Comparison of ENCODE assay signal across 10 mouse cellular contexts in genomic region chr7:29050797-29051196, GRCm38 (mm10).
A peak's percentile ranks its signal among the peaks of the same experiment; 100 is the strongest.
DNase-seq lines count a peak whose midpoint lies in the region; ATAC-seq and TF ChIP-seq lines count a peak whose summit lies in the region.
"Had no signal": no experiment of that assay in that cellular context is flagged by ENCODE, and none has a peak within 500 bp of the region (broad histone marks: within the 10 kb centered on the region; RNA-seq: fewer than 3 reads in every experiment).

No protein-coding gene starts in this region.

- peak; percentile 30 for DNase-seq in cerebellum, adult 9-10 months
- DNase-seq in left cerebral cortex, adult 11 months (ENCODE audit: low spot score) = peak; percentile 40
- no peak for DNase-seq in left cerebral cortex, postnatal 36 days (ENCODE audit: low spot score in 2 of 2)
- peak; percentile 66 for DNase-seq in CH12.LX (ENCODE audit: extremely low read depth)
- DNase-seq in retina, postnatal 1 day = peak; percentile 74
- no peak for DNase-seq in adrenal gland, adult 18-20 months (ENCODE audit: low spot score in 2 of 2)
- DNase-seq: liver, embryonic 13.5 days had no signal

- H3K9ac ChIP-seq in CH12.LX (ENCODE audit: insufficient read depth, low read depth) = no peak overlapping the region
- H3K9ac ChIP-seq: liver, embryonic 13.5 days had no signal

- TF ChIP-seq POLR2A in CH12.LX (IDR thresholded peaks at IDR 0.05; ENCODE audit: low read depth, low read length) = no peak

- H3K4me2 ChIP-seq in CH12.LX (ENCODE audit: insufficient read depth, low read depth, poor library complexity, severe bottlenecking) = no peak overlapping the region
- H3K4me2 ChIP-seq: liver, embryonic 13.5 days had no signal

- H3K4me3 ChIP-seq in CH12.LX (replicated peaks in 1 of 3; ENCODE audit: low read depth in 2 of 3, low read length in 2 of 3, poor library complexity in 1 of 3) = no peak overlapping the region
- H3K4me3 ChIP-seq: liver, embryonic 13.5 days had no signal

- peaks cover 3 to 16% of the 10 kb centered on the region in 2 experiments; a peak in 3 of 4 replicates for H3K4me1 ChIP-seq in CH12.LX (ENCODE audit: control insufficient read depth in 1 of 2, insufficient read depth in 2 of 2)
- H3K4me1 ChIP-seq: liver, embryonic 13.5 days had no signal

- dilution Hi-C loops in CH12.LX (cut with MboI; ENCODE audit: extremely low pct_ligation_motif_present, extremely low pct_unique_long_range_greater_than_20kb, low sequenced_read_pairs) = no loop called here

- in situ Hi-C loops in CH12.LX (cut with MboI; ENCODE audit: low pct_ligation_motif_present, low pct_unique_long_range_greater_than_20kb, low sequenced_read_pairs) = loop anchor here (5.0 to 25.0 kb wide), 2 partner anchors 242 to 462 kb away; partner anchors contain the start of gene Sipa1l3

- no peaks in the 10 kb centered on the region for H3K9me3 ChIP-seq in CH12.LX (replicated peaks; ENCODE audit: low read length)

- H3K27me3 ChIP-seq in CH12.LX (replicated peaks) = peaks cover 32% of the 10 kb centered on the region

- TF ChIP-seq RAD21 in CH12.LX (IDR thresholded peaks at IDR 0.05; ENCODE audit: low read depth, low read length) = peak; percentile 87

- H3K36me3 ChIP-seq in CH12.LX (replicated peaks in 1 of 2; ENCODE audit: control insufficient read depth in 1 of 2, insufficient read depth in 1 of 2, low read length in 1 of 2) = peaks cover 0 to 4% of the 10 kb centered on the region in 2 experiments
- H3K36me3 ChIP-seq: liver, embryonic 13.5 days had no signal

- TF ChIP-seq EP300 in CH12.LX (IDR thresholded peaks at IDR 0.05; ENCODE audit: low read length) = no peak

- no peak overlapping the region for H3K27ac ChIP-seq in CH12.LX (ENCODE audit: insufficient read depth, low read depth)
- H3K27ac ChIP-seq: liver, embryonic 13.5 days had no signal

- ATAC-seq in cerebellum, adult (ENCODE audit: insufficient number of reproducible peaks, low FRiP score, low TSS enrichment) = no peak
- peak; percentile 71 for ATAC-seq in granulocyte monocyte progenitor cell, adult 5-6 weeks (replicated peaks; ENCODE audit: poor library complexity, severe bottlenecking)
- ATAC-seq: Patski had no signal

- H3K79me2 ChIP-seq in CH12.LX (replicated peaks; ENCODE audit: control insufficient read depth, extremely low read depth, insufficient read depth, poor library complexity, severe bottlenecking) = no peaks in the 10 kb centered on the region

- peak; percentile 79 to 90; a peak in 3 of 4 replicates for TF ChIP-seq CTCF in CH12.LX (conservative IDR thresholded peaks at IDR 0.05 in 1 of 2, IDR thresholded peaks at IDR 0.05 in 1 of 2; ENCODE audit: low read depth in 2 of 2, low read length in 2 of 2)

- intact Hi-C loops in left cerebral cortex, postnatal 36 days (cut with DNase I) = loop anchor here (5.0 kb wide), 1 partner anchor 247 kb away; no protein-coding TSS in a partner anchor

TF ChIP-seq in CH12.LX, 34 proteins besides CTCF, POLR2A, EP300 and RAD21:
- TF ChIP-seq SMC3 (IDR thresholded peaks at IDR 0.05; ENCODE audit: low read depth, low read length) (peak; percentile 79), ZC3H11A (IDR thresholded peaks at IDR 0.05; ENCODE audit: low read depth, low read length) (peak; percentile 28; the same call in 1 of the 2 replicates), MAFK (IDR thresholded peaks at IDR 0.05; ENCODE audit: insufficient replicate concordance, low read length) (no peak)
TF ChIP-seq in CH12.LX: peak in this region for 2.

Comparison
In these comparisons a context has a peak if more than half of its experiments do, and no peak if none do; other contexts are left out.
1. DNase-seq: peak in cerebellum, adult 9-10 months (single experiment), left cerebral cortex, adult 11 months (single experiment), CH12.LX (single experiment) and retina, postnatal 1 day (single experiment); none in left cerebral cortex, postnatal 36 days (0 of 2) and adrenal gland, adult 18-20 months (0 of 2).